Mouse (Mus musculus) neutrophil, adult 59 days (primary cell): ENCODE data around the gene Gm10153. TPM values are rescaled to one million over a fixed set of nuclear protein-coding genes. Genes with fewer than 3 reads are reported as not detected.

Experiments used
- total RNA-seq, 2 experiments: library from RNA; stranded (reverse); gene quantifications; 1 replicate in 1 of 2; 2 replicates in 1 of 2; pipeline ENCODE4 v1.2.4; 2023

The Gm10153 gene
- total RNA-seq = not detected

DNA sequence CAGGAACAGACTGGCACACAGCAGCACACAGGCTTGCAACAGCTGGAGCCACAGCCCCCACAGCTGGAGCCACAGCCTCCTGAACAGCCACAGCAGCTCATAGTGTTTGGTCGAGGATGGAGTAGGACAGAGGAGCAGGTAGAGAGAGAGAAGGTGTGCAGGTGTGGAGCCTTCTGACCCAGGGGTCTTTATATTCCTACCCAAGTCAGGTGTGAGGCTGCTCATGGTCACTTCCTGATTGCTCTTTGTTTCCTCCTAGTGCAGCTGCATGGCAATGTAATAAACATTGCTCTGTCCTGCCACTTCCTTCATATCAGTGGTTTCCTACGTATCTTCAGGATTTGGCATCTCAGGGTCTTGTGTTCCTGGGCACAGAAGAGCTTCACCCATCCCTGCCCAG lies at the start of gene Gm10153:
TSS of gene Gm10153 (minus strand) at position 101 of the 400 bp plus-strand sequence.

DNA sequence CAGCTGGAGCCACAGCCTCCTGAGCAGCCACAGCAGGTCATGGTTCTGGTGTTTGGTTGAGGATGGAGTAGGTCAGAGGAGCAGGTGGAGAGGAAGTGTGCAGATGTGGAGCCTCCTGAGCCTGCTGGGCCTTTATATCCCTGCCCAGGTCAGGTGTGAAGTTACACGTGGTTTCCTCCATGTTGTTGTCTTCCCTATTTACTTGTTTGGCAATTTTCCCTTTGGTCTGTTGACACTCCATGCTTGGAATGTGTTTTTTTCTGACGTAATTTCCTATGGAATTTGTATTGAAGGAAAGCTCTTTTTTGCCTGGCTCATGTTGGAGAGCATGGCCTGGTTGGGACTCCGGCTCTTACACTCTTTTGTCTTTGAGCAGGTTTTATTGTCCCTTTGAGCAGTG lies 39.7 kb upstream of the Gm10153 start, which contains the start of gene Krtap5-5:
TSS of gene Krtap5-5 (minus strand) at position 101 of the 400 bp plus-strand sequence.

DNA sequence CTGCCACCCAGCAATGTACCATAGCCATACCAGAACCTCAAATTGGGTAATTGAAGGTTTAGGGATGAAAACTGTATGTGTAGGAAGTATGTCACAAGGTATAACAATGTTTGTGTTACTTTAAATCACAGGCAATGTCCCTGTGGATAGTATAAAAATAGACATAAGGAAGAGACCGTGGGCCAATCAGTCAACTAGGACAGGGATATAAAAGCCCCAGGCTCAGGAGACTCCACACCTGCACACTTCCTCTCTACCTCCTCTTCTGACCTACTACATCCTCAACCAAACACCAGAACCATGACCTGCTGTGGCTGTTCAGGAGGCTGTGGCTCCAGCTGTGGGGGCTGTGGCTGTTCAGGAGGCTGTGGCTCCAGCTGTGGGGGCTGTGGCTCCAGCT lies 21.4 kb upstream of the Gm10153 start, which contains the start of gene Gm7579:
TSS of gene Gm7579 (plus strand) at position 301 of the 400 bp plus-strand sequence.

DNA sequence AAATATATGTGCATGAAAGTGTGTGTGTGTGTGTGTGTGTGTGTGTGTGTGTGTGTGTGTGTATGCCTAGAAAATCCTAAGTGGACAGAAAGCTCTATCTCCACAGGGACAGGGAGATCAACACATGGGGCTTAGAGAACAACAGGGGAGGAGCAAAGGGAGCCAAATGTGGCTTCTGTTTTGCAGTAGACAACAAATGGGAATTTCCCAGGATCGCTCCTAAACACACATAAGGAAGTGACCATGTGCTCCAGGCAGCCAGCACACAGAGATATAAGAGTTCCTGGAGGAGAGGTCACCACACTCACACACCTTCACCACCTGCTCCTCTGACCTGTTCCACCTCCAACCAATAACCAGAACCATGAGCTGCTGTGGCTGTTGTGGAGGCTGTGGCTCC lies 10.9 kb upstream of the Gm10153 start, which contains the start of gene Krtap5-3:
TSS of gene Krtap5-3 (plus strand) at position 301 of the 400 bp plus-strand sequence.

DNA sequence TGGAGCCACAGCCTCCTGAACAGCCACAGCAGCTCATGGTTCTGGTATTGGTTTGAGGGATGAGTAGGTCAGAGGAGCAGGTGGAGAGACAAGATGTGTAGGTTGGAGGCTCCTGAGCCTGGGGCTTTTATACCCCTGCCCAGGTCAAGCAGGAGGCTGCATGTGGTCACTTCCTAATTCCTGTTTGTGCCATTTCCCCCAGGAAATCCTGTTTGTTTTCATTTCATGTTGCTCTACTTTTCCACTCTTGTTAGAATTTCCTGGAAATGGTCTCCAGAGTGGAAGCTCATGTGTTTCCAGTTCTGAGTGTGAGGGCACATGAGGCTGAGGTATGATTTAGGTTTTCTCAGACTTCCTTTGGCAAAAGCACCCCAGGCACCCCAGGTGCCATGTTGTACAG lies 14.3 kb downstream of the Gm10153 start, which contains the start of gene Krtap5-2:
TSS of gene Krtap5-2 (minus strand) at position 101 of the 400 bp plus-strand sequence.

DNA sequence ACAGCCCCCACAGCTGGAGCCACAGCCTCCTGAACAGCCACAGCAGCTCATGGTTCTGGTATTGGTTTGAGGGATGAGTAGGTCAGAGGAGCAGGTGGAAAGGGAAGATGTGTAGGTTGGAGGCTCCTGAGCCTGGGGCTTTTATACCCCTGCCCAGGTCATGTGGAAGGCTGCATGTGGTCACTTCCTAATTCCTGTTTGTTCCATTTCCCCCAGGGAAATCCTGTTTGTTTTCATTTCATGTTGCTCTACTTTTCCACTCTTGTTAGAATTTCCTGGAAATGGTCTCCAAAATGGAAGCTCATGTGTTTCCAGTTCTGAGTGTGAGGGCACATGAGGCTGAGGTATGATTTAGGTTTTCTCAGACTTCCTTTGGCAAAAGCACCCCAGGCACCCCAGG lies 24.6 kb downstream of the Gm10153 start, which contains the start of gene Gm4553:
TSS of gene Gm4553 (minus strand) at position 101 of the 400 bp plus-strand sequence.

DNA sequence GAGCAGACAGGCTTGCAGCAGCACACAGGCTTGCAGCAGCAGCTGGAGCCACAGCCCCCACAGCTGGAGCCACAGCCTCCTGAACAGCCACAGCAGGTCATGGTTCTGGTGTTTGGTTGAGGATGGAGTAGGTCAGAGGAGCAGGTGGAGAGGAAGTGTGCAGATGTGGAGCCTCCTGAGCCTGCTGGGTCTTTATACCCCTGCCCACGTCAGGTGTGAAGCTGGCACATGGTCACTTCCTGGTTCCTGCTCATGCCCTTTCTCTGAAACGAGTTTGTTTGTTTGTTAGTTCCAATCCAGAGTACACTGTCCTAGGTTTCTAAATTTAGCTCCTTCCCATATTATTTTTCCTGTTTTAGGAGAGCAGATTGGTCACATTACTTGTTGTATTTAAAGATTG lies 33.2 kb downstream of the Gm10153 start, which contains the start of gene Gm29735:
TSS of gene Gm29735 (minus strand) at position 101 of the 400 bp plus-strand sequence.

DNA sequence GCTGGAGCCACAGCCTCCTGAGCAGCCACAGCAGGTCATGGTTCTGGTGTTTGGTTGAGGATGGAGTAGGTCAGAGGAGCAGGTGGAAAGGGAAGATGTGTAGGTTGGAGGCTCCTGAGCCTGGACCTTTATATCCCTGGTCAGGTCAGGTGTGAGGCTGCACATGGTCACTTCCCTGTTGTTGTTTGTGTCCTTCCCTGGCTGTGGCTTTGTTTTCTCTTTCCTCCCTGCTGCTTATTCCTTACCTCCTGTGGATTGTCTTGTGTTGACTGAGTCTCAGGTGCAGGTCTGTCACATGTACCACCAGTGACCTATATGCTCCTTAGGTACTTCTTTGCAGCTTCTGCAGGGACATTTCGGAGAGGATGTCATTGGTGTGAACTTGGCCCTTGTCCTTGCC lies 45.7 kb downstream of the Gm10153 start, which contains the start of gene Gm45337:
TSS of gene Gm45337 (minus strand) at position 101 of the 400 bp plus-strand sequence.

Other genes with a start within 250 kb of the Gm10153 start
- not detected for gene Brsk2, start 240.6 kb downstream of the Gm10153 start, total RNA-seq
- 10 to 100 TPM; 26.4 to 33.0 TPM for gene Mob2, start 129.3 kb downstream of the Gm10153 start, total RNA-seq
- 1 to 10 TPM; 1.2 to 1.9 TPM for gene Dusp8, start 94.5 kb downstream of the Gm10153 start, total RNA-seq
- gene Gm45618, start 69.7 kb downstream of the Gm10153 start, total RNA-seq = not detected
- gene Gm39115, start 54.4 kb downstream of the Gm10153 start, total RNA-seq = not detected
- gene Gm45337, start 45.8 kb downstream of the Gm10153 start, total RNA-seq = not detected
- not detected for gene Gm29735, start 33.3 kb downstream of the Gm10153 start, total RNA-seq
- not detected for gene Gm4553, start 24.6 kb downstream of the Gm10153 start, total RNA-seq
- gene Krtap5-2, start 14.4 kb downstream of the Gm10153 start, total RNA-seq = not detected
- gene Krtap5-3, start 11.0 kb upstream of the Gm10153 start, total RNA-seq = not detected
- not detected for gene Gm7579, start 21.5 kb upstream of the Gm10153 start, total RNA-seq
- not detected for gene Krtap5-5, start 39.6 kb upstream of the Gm10153 start, total RNA-seq
- gene Gm40460, start 50.7 kb upstream of the Gm10153 start, total RNA-seq = not detected
- gene Gm2431, start 68.0 kb upstream of the Gm10153 start, total RNA-seq = not detected
- gene Gm4559, start 84.0 kb upstream of the Gm10153 start, total RNA-seq = not detected
- gene Krtap5-1, start 106.7 kb upstream of the Gm10153 start, total RNA-seq = not detected
- not detected for gene Krtap5-4, start 113.2 kb upstream of the Gm10153 start, total RNA-seq
- gene Ifitm10, start 183.4 kb upstream of the Gm10153 start, total RNA-seq = 10 to 100 TPM; 14.0 to 19.7 TPM
- gene Gm49369, start 192.3 kb upstream of the Gm10153 start, total RNA-seq = 1 to 10 TPM in 1 of 2 experiments, not detected in 1; 3.4 TPM
- gene Ctsd, start 197.6 kb upstream of the Gm10153 start, total RNA-seq = 100 to 1,000 TPM; 803 to 876 TPM
- 1 to 10 TPM; 3.9 to 4.9 TPM for gene Syt8, start 244.5 kb upstream of the Gm10153 start, total RNA-seq